Mouse (Mus musculus): Measurements from ENCODE around the gene Fam120a. TPM values are rescaled to one million over a fixed set of nuclear protein-coding genes. Genes with fewer than 3 reads are reported as not detected.
A peak's percentile ranks its signal among the peaks of the same experiment; 100 is the strongest.

Fam120a gene
- total RNA-seq, 2 experiments from 2014 or later: 114 to 118 TPM

- no peak for DNase-seq (ENCODE audit: extremely low spot score in 1 of 2, low spot score in 2 of 2)
- TF ChIP-seq CTCF (IDR thresholded peaks at IDR 0.05): no peak
- Histone ChIP-seq H3K4me3 (no peak overlapping the region), H3K27ac (no peak overlapping the region)
- intact Hi-C loops (cut with DNase I): no loop called here
Measured at GRCm38 (mm10) chr13:48895376-48895775, 72.4 kb downstream of the Fam120a start.

GRCm38 (mm10) chr13:48890260-48890960 is 77.4 kb downstream of the Fam120a start:
- H3K4me3 ChIP-seq: no peak overlapping the region
- no peak overlapping the region for H3K27ac ChIP-seq
- DNase-seq (ENCODE audit: extremely low spot score in 1 of 2, low spot score in 2 of 2): no peak
- intact Hi-C loops (cut with DNase I): no loop called here
- TF ChIP-seq CTCF (IDR thresholded peaks at IDR 0.05): no peak

- TF ChIP-seq CTCF (IDR thresholded peaks at IDR 0.05): no peak
- intact Hi-C loops (cut with DNase I): loop anchor here (2.0 to 10.0 kb wide), 2 partner anchors 90 to 296 kb away; partner anchors contain the start of gene Fam120a
- Histone ChIP-seq H3K27ac (peak overlapping the region; percentile 84), H3K4me3 (peak overlapping the region; percentile 62)
- peak; percentile 98 to 99 for DNase-seq (ENCODE audit: extremely low spot score in 1 of 2, low spot score in 2 of 2)
Measured at GRCm38 (mm10) chr13:48878534-48878933, 89.3 kb downstream of the Fam120a start.

DNA sequence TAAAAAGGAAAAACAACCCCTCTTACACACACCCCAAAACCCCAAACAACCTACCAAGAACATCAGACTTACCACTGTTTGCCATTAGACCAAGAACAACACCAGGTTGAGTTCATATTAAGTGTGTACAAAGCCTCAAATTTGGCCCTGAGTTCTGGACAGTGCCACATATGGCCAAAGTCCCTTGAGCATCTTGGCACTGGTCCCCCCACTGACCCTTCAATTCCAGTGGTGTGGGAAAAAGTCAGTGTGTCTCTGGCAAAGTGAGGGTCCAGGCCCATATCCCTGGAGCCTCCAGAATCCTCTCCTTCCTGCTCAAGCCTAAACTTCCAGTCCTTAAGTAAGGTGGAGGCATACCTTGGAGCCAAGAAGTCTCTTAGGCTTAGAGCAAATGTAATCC is 90.0 kb downstream of the Fam120a start:
- TF ChIP-seq CTCF (IDR thresholded peaks at IDR 0.05): no peak
- DNase-seq (ENCODE audit: extremely low spot score in 1 of 2, low spot score in 2 of 2): no peak
- intact Hi-C loops (cut with DNase I): loop anchor here (2.0 to 10.0 kb wide), 2 partner anchors 91 to 297 kb away; partner anchors contain the start of gene Fam120a
- peak overlapping the region; percentile 84 for H3K27ac ChIP-seq
- peak overlapping the region; percentile 62 for H3K4me3 ChIP-seq

- intact Hi-C loops (cut with DNase I): loop anchor here (5.0 to 10.0 kb wide), 2 partner anchors 125 to 302 kb away; no protein-coding TSS in a partner anchor
- TF ChIP-seq CTCF (IDR thresholded peaks at IDR 0.05): no peak
- Histone ChIP-seq H3K4me3 (no peak overlapping the region), H3K27ac (no peak overlapping the region)
- no peak for DNase-seq (ENCODE audit: extremely low spot score in 1 of 2, low spot score in 2 of 2)
Measured at GRCm38 (mm10) chr13:48872726-48873125, 95.1 kb downstream of the Fam120a start.

GRCm38 (mm10) chr13:48871887-48872606 is 95.8 kb downstream of the Fam120a start:
- no peak for TF ChIP-seq CTCF (IDR thresholded peaks at IDR 0.05)
- peak overlapping the region; percentile 79 for H3K4me3 ChIP-seq
- DNase-seq (ENCODE audit: extremely low spot score in 1 of 2, low spot score in 2 of 2): no peak
- intact Hi-C loops (cut with DNase I): loop anchor here (5.0 to 10.0 kb wide), 2 partner anchors 125 to 303 kb away; no protein-coding TSS in a partner anchor
- peak overlapping the region; percentile 87 for H3K27ac ChIP-seq

- Histone ChIP-seq H3K27ac (peak within 1 kb of the TSS; percentile 87), H3K4me3 (peak within 1 kb of the TSS; percentile 79)
- peak in 1 of 2 experiments; percentile 38 for DNase-seq (ENCODE audit: extremely low spot score in 1 of 2, low spot score in 2 of 2)
- no peak for TF ChIP-seq CTCF (IDR thresholded peaks at IDR 0.05)
- intact Hi-C loops (cut with DNase I): loop anchor here (5.0 to 10.0 kb wide), 2 partner anchors 126 to 304 kb away; no protein-coding TSS in a partner anchor
Measured at GRCm38 (mm10) chr13:48870771-48871731, 96.8 kb downstream of the Fam120a start, which contains the start of gene Phf2. Gene Phf2 (minus strand): TSS chr13:48871119.

DNA sequence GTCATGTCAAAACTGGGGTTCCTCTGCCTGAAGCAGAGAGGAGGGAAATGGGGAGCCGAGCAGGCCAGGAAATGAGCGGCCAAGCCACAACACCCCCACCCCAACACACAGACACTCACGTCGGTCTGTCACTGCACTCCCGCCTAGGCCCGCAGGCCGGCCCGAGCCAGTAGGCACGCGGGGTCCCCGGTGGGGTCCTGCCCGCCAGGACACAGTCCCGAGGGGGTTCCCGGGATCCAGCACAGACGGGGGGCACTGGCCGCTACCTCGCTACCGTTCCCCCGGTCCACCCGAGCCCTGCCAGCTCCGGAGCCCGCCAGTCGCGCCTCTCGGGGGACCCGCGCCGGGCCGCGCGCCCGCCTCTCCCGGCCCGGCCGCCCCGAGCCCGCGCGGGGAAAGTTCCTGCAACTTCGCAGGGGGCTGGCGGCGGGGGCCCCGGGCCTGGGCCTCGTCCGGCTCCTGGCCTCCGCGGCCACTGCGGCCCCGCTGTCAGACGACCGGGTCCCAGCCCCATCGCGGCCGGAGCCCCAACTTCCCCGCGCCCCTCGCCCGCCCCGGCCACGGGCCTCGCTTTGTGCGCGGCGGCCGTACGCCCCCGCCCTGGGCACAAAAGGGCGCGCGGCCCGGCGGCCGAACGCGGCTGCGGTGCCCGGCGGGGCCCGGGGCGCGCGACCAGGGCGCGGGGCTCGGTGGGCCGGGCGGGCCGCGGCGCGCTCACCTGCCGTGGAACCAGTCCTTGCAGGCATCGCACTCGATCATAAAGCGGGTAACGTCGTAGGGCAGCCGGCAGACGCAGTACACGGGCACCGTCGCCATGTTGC is 97.7 kb downstream of the Fam120a start:
- Histone ChIP-seq H3K27ac (peak overlapping the region; percentile 74), H3K4me3 (peak overlapping the region; percentile 56)
- TF ChIP-seq CTCF (IDR thresholded peaks at IDR 0.05): no peak
- intact Hi-C loops (cut with DNase I): loop anchor here (5.0 to 10.0 kb wide), 2 partner anchors 127 to 305 kb away; no protein-coding TSS in a partner anchor
- DNase-seq (ENCODE audit: extremely low spot score in 1 of 2, low spot score in 2 of 2): peak in 1 of 2 experiments; percentile 38

DNA sequence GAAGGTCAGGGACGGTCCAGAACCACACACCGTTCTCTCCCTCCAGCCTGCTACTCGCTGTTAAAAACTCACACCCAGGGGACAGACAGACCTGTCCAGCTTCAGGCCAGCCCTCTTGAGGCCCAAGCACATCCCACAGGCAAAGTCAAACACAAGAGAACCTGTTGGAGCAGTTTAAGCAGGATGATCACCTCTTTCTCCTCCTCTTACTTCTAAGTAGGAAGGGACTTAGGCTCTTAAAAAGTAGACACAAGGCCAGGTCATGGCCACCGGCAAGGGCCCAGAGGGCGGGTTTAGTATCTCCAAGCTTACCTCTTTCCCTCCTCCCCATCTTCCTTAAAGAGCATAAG is 98.2 kb downstream of the Fam120a start:
- intact Hi-C loops (cut with DNase I): no loop called here
- DNase-seq (ENCODE audit: extremely low spot score in 1 of 2, low spot score in 2 of 2): no peak
- Histone ChIP-seq H3K27ac (peak overlapping the region; percentile 74), H3K4me3 (peak overlapping the region; percentile 56)
- TF ChIP-seq CTCF (IDR thresholded peaks at IDR 0.05): no peak

- no peak for TF ChIP-seq CTCF (IDR thresholded peaks at IDR 0.05)
- intact Hi-C loops (cut with DNase I): no loop called here
- Histone ChIP-seq H3K4me3 (peak overlapping the region; percentile 56), H3K27ac (no peak overlapping the region)
- no peak for DNase-seq (ENCODE audit: extremely low spot score in 1 of 2, low spot score in 2 of 2)
Measured at GRCm38 (mm10) chr13:48869088-48869487, 98.7 kb downstream of the Fam120a start.
